Mouse (Mus musculus) liver, adult 2 months (tissue): Measurements from ENCODE around the gene Lrfn2.

Experiments
- CTCF ChIP-seq: fragments of 200-500 bp; IDR thresholded peaks from 2 replicates; pipeline ENCODE4 v1.5.1; 2011; ENCODE audit warnings: low read depth, low read length, control low read depth
- POLR2A ChIP-seq: fragments of 200-500 bp; IDR thresholded peaks from 2 replicates; pipeline ENCODE4 v1.6.1; 2011; ENCODE audit warnings: low read length, control low read depth; ENCODE audit not compliant: insufficient read depth; ENCODE audit errors: extremely low read depth

DNA sequence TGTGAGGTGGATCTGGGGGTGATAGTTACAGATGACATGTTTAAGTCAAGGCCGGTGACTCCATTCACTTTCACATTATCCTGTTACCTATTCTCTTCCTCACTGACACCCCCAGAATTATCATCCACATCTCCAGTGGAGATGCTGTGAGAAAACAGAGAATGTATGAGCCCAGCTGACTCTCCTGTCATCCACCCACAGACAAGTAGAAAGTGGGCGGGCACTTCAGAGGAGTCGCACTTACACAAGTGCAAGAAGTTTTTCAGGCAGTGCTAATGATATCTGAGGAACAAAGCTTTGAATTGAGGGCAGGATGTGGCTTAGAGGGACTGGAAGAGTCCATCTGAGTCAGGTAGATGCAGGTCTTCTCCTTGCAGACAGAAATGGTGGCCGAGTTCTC, 152.9 kb downstream of the Lrfn2 start:
- TF ChIP-seq CTCF (no peak), POLR2A (no peak)
